Mouse (Mus musculus) liver, embryonic 18 days (tissue): ENCODE data around the gene Dlgap5. TPM values are rescaled to one million over a fixed set of nuclear protein-coding genes. Genes with fewer than 3 reads are reported as not detected.

Experiments
- polyA plus RNA-seq: library from polyadenylated mRNA; depleted of rRNA; stranded (reverse); fragments of >200 nt; gene quantifications from 2 replicates; pipeline ENCODE4 v1.2.3, GENCODE M21; 2012; rRNA removed

Dlgap5 gene
- polyA plus RNA-seq = 20.4 and 22.0 TPM in 2 replicates

GRCm38 (mm10) chr14:47417775-47418665 lies at the start of gene Dlgap5:
Gene Dlgap5 (minus strand): TSS chr14:47418407.

GRCm38 (mm10) chr14:47450121-47450520 lies 31.9 kb upstream of the Dlgap5 start, which contains the start of gene Fbxo34:
Gene Fbxo34 (plus strand): TSS chr14:47450421.

GRCm38 (mm10) chr14:47367461-47367860 lies 50.7 kb downstream of the Dlgap5 start, which contains the start of gene Lgals3:
Gene Lgals3 (plus strand): TSS chr14:47367751.

Other genes with a start within 250 kb of the Dlgap5 start
- gene Gch1, start 229.0 kb downstream of the Dlgap5 start, polyA plus RNA-seq = 7.9 and 9.7 TPM in 2 replicates
- gene Wdhd1, start 141.6 kb downstream of the Dlgap5 start, polyA plus RNA-seq = 13.0 and 13.2 TPM in 2 replicates
- gene Socs4, start 141.5 kb downstream of the Dlgap5 start, polyA plus RNA-seq = 3.8 and 3.9 TPM in 2 replicates
- gene Mapk1ip1l, start 120.1 kb downstream of the Dlgap5 start, polyA plus RNA-seq = 17.7 and 18.4 TPM in 2 replicates
- 30.9 and 34.5 TPM in 2 replicates for gene Lgals3, start 50.7 kb downstream of the Dlgap5 start, polyA plus RNA-seq
- gene Fbxo34, start 32.0 kb upstream of the Dlgap5 start, polyA plus RNA-seq = 16.1 and 16.6 TPM in 2 replicates
- gene Atg14, start 152.2 kb upstream of the Dlgap5 start, polyA plus RNA-seq = 4.7 and 5.6 TPM in 2 replicates
- 8.1 and 10.5 TPM in 2 replicates for gene Ktn1, start 230.0 kb upstream of the Dlgap5 start, polyA plus RNA-seq